8 mouse cellular contexts compared by ENCODE assay signal in the genomic region with DNA sequence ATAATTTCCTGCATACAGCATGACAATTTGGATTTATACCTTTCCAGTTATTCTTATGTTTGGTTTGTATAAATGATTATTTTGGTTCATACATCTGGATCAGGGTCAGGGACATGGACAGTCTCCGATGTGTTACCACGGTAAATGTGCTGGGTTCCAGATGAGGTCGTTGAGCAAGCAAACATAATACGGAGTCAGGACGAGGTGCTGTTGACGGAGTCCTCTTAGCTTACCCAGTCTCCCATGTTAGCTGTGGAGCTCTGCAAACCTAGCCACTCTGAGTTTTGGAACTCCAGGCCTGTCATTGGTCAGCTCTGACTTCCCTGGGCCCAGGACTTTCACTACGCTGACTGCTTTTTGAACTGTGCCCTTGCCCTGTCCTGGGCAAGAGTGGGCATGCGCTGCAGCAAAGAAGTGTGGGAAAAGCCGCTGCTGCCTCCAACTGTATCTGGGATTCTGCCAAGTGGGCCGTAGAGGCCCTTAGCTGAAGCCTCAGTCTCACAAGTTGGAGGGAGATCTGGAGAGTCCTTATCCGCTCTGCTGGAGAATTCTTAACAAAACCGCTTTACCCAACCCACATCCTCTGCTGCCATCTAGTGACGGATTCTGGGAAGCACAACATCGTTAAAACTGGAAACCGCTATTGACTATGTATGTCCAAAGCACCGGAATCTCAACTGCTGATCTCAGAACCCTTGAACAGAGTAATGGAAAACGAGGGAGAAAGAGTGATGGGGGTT.
DNase-seq lines count a peak whose midpoint lies in the region; ATAC-seq and TF ChIP-seq lines count a peak whose summit lies in the region.

No protein-coding gene starts in this region.

- 56% methylated on average over 17 of the region's 17 CpGs for WGBS in forebrain, embryonic 12.5 days
- 50% methylated on average over 17 of the region's 17 CpGs for WGBS in heart, postnatal 0 days
- 48% methylated on average over 17 of the region's 17 CpGs for WGBS in liver, adult 2 months
- 61% methylated on average over 17 of the region's 17 CpGs for WGBS in neural tube, embryonic 13.5 days

- no peaks in the 10 kb centered on the region for H3K4me1 ChIP-seq in forebrain, embryonic 12.5 days
- no peaks in the 10 kb centered on the region for H3K4me1 ChIP-seq in heart, postnatal 0 days (ENCODE audit: control insufficient read depth, insufficient read depth)
- no peaks in the 10 kb centered on the region for H3K4me1 ChIP-seq in liver, adult 2 months (ENCODE audit: control insufficient read depth, insufficient read depth, low read length)
- no peaks in the 10 kb centered on the region for H3K4me1 ChIP-seq in neural tube, embryonic 13.5 days (replicated peaks)

- no peak overlapping the region for H3K4me2 ChIP-seq in forebrain, embryonic 12.5 days
- H3K4me2 ChIP-seq in heart, postnatal 0 days (ENCODE audit: low read depth, low read length), result no peak overlapping the region
- H3K4me2 ChIP-seq in neural tube, embryonic 13.5 days, result no peak overlapping the region

- no peaks in the 10 kb centered on the region for H3K79me2 ChIP-seq in C2C12 (ENCODE audit: control insufficient read depth, insufficient read depth)
- no peaks in the 10 kb centered on the region for H3K79me2 ChIP-seq in liver, adult 2 months (ENCODE audit: control insufficient read depth, insufficient read depth, low read length)

- no peak overlapping the region for H3K27ac ChIP-seq in forebrain, embryonic 12.5 days
- H3K27ac ChIP-seq in heart, postnatal 0 days (ENCODE audit: low read depth), result no peak overlapping the region
- no peak overlapping the region for H3K27ac ChIP-seq in liver, adult 2 months (replicated peaks; ENCODE audit: insufficient read depth, low read depth, low read length)
- no peak overlapping the region for H3K27ac ChIP-seq in neural tube, embryonic 13.5 days (replicated peaks)

- H3K9me3 ChIP-seq in forebrain, embryonic 12.5 days, result no peaks in the 10 kb centered on the region
- H3K9me3 ChIP-seq in heart, postnatal 0 days (replicated peaks; ENCODE audit: control insufficient read depth, low read length), result no peaks in the 10 kb centered on the region
- H3K9me3 ChIP-seq in neural tube, embryonic 13.5 days, result 0 out of 2 replicates have a peak, but pooled peaks cover 3% of the 10 kb centered on the region

- H3K27me3 ChIP-seq in C2C12 (ENCODE audit: control insufficient read depth, insufficient read depth, insufficient read length), result no peaks in the 10 kb centered on the region
- H3K27me3 ChIP-seq in forebrain, embryonic 12.5 days, result no peaks in the 10 kb centered on the region
- H3K27me3 ChIP-seq in heart, postnatal 0 days (ENCODE audit: control insufficient read depth, insufficient read depth, low read length), result no peaks in the 10 kb centered on the region
- no peaks in the 10 kb centered on the region for H3K27me3 ChIP-seq in liver, adult 2 months (ENCODE audit: control insufficient read depth, insufficient read depth, low read length)
- H3K27me3 ChIP-seq in neural tube, embryonic 13.5 days, result no peaks in the 10 kb centered on the region

- peak; percentile 67 for DNase-seq in brain, embryonic 18.5 days (ENCODE audit: low read depth, low spot score)
- DNase-seq in heart, postnatal 0 days (ENCODE audit: low spot score), result peak; percentile 47
- peak; percentile 79 for DNase-seq in kidney, postnatal 14 days
- DNase-seq in liver, adult 2 months (ENCODE audit: extremely low read depth, low read depth, low spot score), result peak; percentile 53
- DNase-seq in thymus, postnatal 4 days, result peak; percentile 45

- no peak overlapping the region for H3ac ChIP-seq in C2C12 (ENCODE audit: control insufficient read depth, insufficient read length, low read depth)

- TF ChIP-seq POLR2A in liver, adult 2 months (IDR thresholded peaks at IDR 0.05; ENCODE audit: extremely low read depth, insufficient read depth, low read length), result no peak

- peak; percentile 58 for ATAC-seq in forebrain, embryonic 12.5 days (ENCODE audit: low FRiP score)
- peak; percentile 30; the same call in 1 of the 2 replicates for ATAC-seq in heart, postnatal 0 days (ENCODE audit: insufficient read depth, low read depth)
- ATAC-seq in neural tube, embryonic 13.5 days (ENCODE audit: low read depth), result peak; percentile 76

- H3K36me3 ChIP-seq in C2C12 (ENCODE audit: control insufficient read depth, insufficient read depth), result no peaks in the 10 kb centered on the region
- no peaks in the 10 kb centered on the region for H3K36me3 ChIP-seq in forebrain, embryonic 12.5 days (replicated peaks)
- H3K36me3 ChIP-seq in heart, postnatal 0 days (replicated peaks; ENCODE audit: control insufficient read depth, insufficient read depth, low read length), result no peaks in the 10 kb centered on the region
- H3K36me3 ChIP-seq in liver, adult 2 months (ENCODE audit: control insufficient read depth, insufficient read depth, low read length), result no peaks in the 10 kb centered on the region
- no peaks in the 10 kb centered on the region for H3K36me3 ChIP-seq in neural tube, embryonic 13.5 days

- no peak overlapping the region for H3K9ac ChIP-seq in forebrain, embryonic 12.5 days
- H3K9ac ChIP-seq in heart, postnatal 0 days (replicated peaks; ENCODE audit: low read depth, low read length), result no peak overlapping the region
- no peak overlapping the region for H3K9ac ChIP-seq in liver, adult 2 months (ENCODE audit: low read depth, low read length)
- no peak overlapping the region for H3K9ac ChIP-seq in neural tube, embryonic 13.5 days

- no peak for TF ChIP-seq CTCF in C2C12 (IDR thresholded peaks at IDR 0.05; ENCODE audit: control insufficient read depth, insufficient read depth, insufficient read length)
- TF ChIP-seq CTCF in heart, postnatal 0 days (IDR thresholded peaks at IDR 0.05; ENCODE audit: low read depth), result peak; percentile 80
- TF ChIP-seq CTCF in liver, adult 2 months (IDR thresholded peaks at IDR 0.05; ENCODE audit: low read depth, low read length), result peak; percentile 66

- H3K4me3 ChIP-seq in C2C12 (ENCODE audit: insufficient read depth, poor library complexity, severe bottlenecking), result no peak overlapping the region
- H3K4me3 ChIP-seq in forebrain, embryonic 12.5 days (replicated peaks), result no peak overlapping the region
- no peak overlapping the region for H3K4me3 ChIP-seq in heart, postnatal 0 days (ENCODE audit: low read depth, low read length)
- no peak overlapping the region for H3K4me3 ChIP-seq in liver, adult 2 months (ENCODE audit: insufficient read depth, low read depth, low read length)
- no peak overlapping the region for H3K4me3 ChIP-seq in neural tube, embryonic 13.5 days

- H3K79me3 ChIP-seq in C2C12 (ENCODE audit: low read depth), result no peaks in the 10 kb centered on the region

- TF ChIP-seq EP300 in heart, postnatal 0 days (IDR thresholded peaks at IDR 0.05; ENCODE audit: low read depth), result no peak

TF ChIP-seq in C2C12, 6 proteins besides CTCF, POLR2A, EP300 and RAD21:
- TF ChIP-seq MAX (IDR thresholded peaks at IDR 0.05) (peak; percentile 15), USF1 (IDR thresholded peaks at IDR 0.05; ENCODE audit: low read depth) (no peak)
